Mouse (Mus musculus) stomach, postnatal 0 days (tissue): Measurements from ENCODE around the gene Cx3cl1.

Experiments used
- CTCF ChIP-seq: IDR thresholded peaks from 2 replicates; pipeline ENCODE4 v1.5.1; 2016; ENCODE audit warnings: antibody characterized with exemption, low read depth, mild to moderate bottlenecking, moderate library complexity
- EP300 ChIP-seq: optimal IDR thresholded peaks from 2 replicates; pipeline ENCODE3; 2016; ENCODE audit warnings: antibody characterized with exemption

GRCm38 (mm10) chr8:94781155-94781837 is 9.5 kb downstream of the Cx3cl1 start:
- TF ChIP-seq CTCF (no peak), EP300 (no peak)
